Mouse (Mus musculus): ENCODE measurements around the gene Prss46.

DNA sequence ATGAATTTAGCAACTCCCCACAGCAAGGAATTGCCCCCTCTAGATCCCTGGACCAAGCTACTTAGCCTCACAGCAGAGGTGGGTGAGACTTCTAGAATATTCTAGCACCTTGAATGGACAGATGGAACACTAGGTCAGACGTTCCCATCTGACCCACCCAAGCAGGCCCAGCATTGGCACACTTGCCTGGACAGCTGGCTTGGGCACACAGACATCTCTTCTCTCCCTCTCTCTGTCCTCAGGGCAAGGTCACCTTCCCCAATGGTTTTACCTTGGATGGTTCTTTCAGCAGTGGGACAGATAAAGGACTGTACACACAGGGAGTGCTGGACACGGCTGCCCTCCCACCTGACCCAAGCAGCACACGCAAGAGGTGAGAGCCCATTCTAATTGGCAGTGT is 48.2 kb downstream of the Prss46 start:
- TF ChIP-seq POLR2A (IDR thresholded peaks at IDR 0.05; ENCODE audit: borderline replicate concordance, insufficient read depth, low read length) = no peak
- TF ChIP-seq CTCF (IDR thresholded peaks at IDR 0.05; ENCODE audit: borderline replicate concordance, insufficient read depth, low read depth, low read length) = no peak
